Mouse (Mus musculus) spleen, postnatal 36 days (tissue): ENCODE data around the gene Men1.
A peak's percentile ranks its signal among the peaks of the same experiment; 100 is the strongest.

Experiments used
- DNase-seq, 2 experiments: peaks; one replicate each; pipeline ENCODE4 v3.0.0; 2022; ENCODE audit warnings: low spot score in 2 of 2, mixed read lengths in 1 of 2

Men1 gene

DNA sequence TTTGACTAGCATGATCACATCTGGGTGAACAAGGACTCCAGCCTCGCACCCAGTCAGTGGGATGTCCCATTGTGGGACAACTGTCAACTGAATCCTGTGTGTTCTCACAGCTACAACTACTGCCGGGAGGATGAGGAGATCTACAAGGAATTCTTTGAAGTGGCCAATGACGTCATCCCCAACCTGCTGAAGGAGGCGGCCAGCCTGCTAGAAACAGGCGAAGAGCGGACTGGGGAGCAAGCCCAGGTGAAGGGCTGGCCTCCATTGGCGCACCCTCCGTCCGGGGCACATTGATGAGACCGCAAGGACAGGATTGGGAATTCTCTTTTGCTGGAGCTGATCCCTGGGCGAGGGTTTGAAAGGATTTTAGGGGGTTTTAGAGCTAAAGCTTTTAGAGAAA is 3.9 kb downstream of the Men1 start:
- no peak for DNase-seq

DNA sequence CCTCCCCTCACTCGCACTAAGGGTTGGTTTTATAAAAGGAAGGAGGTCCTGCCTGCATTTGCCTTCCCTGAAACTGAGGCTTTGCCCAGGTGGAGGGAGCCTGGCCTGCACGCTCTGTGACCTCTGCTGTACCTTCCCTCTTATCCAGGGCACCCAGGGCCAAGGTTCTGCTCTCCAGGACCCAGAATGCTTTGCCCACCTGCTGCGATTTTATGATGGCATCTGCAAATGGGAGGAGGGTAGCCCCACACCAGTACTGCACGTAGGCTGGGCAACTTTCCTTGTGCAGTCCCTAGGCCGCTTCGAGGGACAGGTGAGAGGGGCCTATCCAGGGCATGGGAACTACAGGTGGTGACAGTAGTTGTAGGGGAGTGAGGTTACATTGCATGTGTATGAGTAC is 4.4 kb downstream of the Men1 start:
- DNase-seq = no peak

DNA sequence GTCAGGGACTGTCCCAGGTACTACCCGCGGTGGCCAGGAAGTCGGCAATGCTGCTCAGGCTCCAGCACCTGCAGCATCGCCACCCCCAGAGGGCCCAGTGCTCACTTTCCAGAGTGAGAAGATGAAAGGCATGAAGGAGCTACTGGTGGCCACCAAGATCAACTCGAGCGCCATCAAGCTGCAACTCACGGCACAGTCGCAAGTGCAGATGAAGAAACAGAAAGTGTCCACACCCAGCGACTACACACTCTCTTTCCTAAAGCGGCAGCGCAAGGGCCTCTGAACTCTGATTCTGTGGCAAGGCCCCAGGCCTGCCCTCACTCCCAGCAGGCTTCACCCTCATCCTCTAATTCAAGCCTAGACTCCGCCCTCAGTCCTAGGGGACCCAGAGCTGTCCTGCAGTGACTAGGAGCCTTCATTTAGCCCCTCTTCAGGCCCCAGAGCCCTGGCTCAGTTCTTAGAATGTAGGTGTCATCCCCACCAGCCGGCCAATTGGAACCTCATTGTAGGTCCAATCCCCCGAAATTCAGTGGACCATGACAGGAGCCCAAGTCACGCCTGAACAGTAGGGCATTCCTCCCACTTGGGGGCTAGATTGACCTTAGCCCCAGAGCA is 5.2 kb downstream of the Men1 start:
- DNase-seq = peak; percentile 85 to 86

DNA sequence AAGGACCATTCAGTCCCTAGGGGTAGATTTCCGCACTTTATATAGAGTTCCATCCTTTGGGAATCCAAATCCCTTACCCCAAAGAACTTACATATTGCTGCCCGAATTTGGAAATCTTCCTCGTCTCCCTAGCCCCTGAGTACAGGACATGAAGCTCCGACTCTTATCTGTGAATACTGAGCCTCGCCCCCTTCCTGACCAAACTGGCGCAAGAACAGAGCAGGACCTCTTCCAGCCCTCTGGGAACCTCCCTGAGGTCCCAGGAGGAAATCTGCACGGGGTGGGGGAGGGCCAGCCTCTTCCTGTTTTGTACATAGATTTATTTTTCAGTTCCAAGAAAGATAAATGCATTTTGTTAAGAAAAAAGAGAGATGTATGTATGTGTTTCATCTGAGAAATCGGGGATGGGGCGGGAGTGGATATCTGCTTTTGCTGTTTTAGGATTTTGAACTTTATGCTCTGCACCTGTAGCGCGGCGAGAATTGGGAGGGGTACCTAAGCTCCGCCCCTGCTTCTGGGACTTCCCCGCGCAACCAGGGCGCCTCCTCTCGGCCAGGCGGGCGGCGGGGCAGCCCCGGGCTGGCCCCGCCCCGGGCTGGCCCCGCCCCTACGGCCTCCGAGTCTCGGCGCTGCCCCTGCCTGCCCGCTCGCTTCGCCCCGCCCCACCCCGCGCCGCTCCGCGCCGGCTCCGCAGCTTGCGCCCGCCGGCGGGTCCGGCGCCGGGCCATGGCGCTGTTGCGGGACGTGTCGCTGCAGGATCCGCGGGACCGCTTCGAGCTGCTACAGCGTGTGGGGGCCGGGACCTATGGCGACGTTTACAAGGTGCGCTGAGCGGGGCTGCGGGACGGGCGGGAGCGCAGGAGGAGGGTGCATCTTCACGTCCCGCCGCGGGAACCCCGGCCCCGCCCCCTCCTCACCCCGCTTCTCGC is 6.0 kb downstream of the Men1 start, which contains the start of gene Map4k2:
Gene Map4k2, plus strand, starts transcription at position 612 of the 929 bp plus-strand sequence.
- DNase-seq = peak; percentile 90 to 92

DNA sequence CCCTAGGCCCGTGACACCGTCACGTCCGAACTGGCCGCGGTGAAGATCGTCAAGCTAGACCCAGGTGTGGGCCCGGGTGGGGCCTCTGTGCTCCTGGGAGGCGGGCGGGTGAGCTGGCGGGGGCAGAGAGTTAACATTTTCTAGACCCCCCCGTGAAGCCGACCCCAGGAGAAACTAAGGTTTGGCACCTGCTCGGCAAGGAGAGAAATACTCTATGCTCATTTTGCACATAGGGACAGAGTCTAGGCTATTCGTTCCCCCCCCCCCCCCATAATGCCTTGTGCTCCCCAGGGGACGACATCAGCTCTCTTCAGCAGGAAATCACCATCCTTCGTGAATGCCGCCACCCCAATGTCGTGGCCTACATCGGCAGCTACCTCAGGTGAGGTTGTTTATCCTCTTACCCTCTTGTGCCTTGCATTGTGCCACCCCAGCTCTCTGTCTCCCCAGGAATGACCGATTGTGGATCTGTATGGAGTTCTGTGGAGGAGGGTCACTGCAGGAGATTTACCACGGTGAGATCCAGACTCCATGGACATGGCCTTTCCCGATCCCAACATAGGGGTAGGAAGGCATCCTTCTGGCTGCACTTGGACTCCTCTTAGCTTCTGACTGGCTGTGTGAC is 6.8 kb downstream of the Men1 start:
- peak; percentile 48 to 65 for DNase-seq

DNA sequence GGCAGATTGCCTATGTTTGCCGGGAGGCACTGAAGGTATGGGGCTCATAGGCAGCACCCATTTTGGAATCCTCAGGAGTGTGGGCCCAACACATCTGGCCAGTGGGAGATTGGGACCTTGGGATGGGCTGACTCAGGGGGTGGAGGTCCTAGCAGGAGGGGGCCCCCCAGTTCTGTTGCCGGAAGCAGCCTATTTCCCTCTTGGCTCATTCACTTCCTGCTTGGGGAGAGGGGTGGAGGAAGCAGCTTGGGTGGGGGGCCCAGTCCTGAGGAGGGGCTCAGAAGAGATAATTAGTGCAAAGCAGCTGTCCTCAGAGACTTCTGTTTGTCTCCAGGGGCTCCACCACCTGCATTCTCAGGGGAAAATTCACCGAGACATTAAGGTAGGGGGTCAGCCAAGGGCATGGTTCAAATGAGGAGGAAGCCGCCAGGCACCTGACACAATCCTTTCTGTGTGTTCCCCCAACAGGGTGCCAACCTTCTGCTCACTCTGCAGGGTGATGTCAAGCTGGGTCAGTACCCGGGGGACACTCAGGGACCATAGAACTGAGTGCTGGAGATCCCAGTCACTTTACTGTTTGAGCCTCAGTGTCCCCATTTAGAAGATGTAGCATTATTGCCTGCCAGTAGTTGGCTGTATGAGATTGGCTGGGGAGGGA is 7.6 kb downstream of the Men1 start:
- peak; percentile 48 to 62 for DNase-seq

DNA sequence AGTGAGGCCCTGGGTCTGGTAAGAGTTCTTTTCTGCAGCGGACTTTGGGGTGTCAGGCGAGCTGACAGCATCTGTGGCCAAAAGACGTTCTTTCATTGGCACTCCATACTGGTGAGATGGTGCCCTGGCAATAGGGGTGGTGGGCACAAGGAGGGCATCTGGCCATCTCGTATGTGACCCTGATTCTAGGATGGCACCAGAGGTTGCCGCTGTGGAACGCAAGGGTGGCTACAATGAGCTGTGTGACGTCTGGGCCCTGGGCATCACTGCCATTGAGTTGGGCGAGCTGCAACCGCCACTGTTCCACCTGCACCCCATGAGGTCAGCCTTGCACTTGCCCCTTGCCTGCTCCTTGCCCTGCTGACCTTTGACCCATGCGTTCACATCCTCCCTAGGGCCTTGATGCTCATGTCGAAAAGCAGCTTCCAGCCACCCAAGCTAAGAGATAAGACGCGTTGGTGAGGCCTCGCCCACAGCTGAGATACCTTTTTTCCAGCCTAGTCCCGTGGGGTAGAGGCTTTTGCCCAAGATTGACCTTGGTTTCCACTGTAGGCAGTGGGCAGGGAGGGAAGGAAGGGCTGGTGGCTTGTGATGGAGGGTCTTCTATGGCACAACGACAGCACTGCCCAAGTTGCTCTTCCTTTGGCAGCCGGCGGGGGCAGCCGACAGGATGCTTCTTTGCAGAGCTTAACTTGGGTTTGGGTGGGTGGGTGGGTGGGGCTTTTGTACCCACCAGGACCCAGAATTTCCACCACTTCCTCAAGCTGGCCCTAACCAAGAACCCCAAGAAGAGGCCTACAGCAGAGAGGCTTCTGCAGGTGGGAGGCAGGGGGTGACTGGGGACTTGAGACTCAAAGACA is 8.5 kb downstream of the Men1 start:
- no peak for DNase-seq

DNA sequence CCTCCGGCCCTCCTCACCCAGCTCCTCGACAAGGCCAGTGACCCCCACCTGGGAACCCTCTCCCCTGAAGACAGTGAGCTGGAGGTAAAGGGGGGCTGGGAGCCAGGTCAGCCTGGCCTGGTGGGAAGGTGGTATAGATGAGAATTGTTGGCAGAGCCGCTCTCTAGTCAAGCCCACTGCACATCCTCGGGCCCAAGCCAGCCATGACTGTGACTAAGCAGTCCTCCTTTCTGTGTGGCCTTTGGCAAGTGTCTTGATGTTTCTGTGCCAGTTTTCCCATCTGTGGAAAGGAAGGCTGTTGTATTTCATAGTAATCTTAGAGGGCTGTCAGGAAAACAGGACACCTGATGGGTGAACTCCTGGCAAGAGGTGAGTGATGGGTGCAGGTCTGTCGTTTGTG is 9.2 kb downstream of the Men1 start:
- no peak for DNase-seq

DNA sequence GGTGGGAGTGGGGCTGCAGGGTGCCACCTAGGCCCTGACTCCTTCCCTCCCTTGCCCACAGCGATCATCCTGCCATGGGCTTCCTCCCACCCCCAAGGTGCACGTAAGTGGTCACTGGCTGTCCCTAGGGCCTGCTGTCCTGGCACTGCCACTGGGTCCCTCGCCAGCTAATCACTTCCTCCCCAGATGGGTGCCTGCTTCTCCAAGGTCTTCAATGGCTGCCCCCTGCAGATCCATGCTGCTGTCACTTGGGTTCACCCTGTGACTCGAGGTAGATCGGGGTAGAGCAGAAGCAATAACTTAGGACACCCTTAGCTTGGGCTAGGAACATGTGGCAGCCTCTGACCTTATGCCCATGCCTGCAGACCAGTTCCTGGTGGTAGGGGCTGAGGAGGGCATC is 11.2 kb downstream of the Men1 start:
- DNase-seq = no peak

DNA sequence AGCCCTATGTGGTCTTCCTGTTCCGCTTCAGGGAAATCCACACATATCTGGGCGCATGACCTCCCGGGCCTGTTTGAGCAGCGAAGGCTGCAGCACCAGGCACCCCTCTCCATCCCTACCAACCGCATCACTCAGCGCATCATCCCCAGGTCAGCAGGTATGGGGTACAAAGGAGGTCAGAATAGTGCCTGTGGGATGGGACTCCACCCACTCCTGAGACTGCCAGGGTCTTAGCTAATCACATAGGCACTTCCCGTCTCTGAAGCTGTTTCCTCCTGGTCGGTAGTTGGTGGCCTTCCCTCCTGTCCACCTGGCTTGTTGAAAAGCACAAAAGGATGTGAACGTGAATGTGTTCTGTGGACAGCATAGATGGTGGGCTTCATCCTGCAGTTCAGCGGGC is 11.9 kb downstream of the Men1 start:
- no peak for DNase-seq

DNA sequence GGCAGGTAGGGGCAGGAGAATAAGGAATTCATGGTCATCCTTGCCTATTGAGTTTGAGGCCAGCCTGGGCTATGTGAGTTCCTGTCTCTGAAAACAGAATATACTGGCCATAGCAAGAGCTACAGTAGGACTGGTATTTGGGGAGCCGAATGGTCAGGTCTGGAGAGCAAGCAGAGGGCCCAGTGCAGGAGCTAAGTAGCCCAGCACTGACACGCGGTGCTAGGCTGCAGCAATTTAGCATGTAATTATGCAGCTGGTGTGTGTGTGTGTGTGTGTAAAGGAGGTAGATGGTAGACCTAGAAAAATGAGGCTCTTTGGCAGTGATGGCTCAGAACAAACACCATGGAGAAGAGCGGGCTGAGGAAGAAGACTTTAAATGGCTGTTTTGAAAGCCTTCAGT is 12.8 kb downstream of the Men1 start:
- DNase-seq = no peak

DNA sequence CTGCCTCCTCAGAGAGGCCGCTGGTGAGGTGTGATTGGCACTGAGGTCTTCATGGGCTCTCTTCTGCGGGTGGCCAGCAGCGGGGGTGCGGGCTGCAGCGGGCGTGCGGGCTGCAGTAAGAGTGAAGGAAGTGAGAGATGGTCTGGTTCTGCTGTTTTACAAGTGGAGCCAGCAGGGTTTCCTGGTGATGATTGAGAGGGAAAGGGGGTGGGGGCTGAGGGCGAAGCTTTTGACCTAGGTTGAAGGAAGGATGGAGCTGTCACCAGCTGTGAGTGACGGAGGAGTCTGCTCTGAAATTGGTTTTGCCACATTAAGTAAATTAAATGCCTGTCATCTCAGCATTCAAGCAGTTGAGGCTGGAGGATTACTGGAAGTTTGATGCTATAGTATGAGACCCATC is 13.9 kb downstream of the Men1 start:
- no peak for DNase-seq

DNA sequence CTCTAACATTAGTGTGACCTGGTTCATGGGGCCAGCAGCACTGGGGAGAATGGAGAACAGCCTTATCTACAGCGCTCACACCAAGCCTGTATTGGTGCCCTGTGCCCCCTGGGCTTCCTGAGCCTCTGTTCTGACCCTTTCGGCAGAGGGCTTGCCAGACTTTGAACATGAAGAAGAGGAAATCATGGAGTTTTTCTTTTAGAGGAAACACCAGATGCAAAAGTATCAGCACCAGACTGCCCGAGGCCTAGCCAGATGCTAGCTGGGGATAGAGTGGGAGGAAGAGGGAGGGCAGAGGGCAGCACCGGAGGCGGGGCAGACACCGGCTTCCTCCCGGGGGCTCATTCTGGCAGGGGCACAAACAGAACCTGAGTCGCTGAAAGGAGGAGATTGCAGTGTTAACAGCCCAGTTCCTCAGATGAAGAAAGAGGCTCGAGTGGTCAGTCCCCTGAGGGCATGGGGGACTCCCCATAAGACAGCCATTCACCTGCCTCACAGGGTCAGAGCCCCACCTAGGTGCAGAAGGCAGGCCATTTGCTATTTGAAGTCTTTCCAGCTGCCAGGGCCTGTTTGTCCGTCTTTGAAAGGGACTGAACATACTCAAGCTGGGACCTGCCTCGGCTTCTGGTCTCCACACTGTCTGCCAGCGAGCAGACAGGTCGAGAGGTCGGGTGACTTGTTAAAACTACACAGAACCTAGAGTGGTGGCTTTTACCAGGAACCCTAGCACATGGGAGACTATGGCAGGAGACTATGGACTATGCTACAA is 14.6 kb downstream of the Men1 start:
- DNase-seq = no peak

DNA sequence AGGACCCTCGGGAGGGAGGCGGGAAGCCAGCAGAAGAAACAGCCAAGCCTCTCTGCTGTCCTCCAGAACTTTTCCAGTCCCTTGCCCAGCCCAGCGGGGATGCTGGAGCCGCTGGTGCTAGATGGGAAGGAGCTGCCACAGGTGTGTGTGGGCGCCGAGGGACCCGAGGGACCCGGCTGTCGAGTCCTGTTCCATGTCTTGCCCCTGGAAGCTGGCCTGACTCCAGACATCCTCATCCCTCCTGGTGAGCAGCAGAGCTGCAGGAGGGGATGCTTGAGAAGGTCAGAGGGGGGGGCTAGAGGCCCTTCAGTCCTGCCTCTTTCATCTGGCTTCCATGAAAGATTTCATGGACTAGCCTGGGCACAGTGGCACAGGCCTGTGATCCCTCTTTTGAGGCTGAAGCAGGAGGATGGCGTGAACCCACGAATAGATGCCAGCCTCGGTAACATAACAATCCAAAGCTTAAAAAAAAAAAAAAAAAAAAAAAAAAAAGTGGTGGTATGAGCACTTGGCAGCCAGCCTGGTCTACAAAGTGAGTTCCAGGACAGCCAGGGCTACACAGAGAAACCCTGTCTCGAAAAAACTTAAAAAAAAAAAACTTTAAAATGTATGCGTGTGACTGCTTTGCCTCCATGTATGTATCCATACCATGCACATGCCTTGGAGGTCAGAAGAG is 16.8 kb downstream of the Men1 start:
- no peak for DNase-seq

DNA sequence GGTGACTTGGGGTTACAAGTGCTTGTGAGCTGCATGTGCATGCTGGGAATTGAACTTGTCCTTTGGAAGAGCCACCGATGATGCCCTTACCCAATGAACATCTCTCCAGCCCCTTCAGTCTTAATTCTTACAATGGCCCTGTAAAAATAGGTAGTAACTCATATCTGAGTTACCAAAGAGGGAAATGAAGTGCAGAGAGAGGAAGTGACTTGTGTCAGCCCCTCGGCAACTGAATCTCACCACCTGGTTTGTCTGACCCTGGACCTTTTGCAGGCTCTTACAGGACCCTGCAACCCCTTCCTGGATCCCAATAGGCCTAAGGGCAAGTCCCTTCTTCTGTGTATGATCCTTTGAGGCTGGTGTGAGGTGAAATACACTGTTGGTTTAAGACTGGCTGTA is 17.3 kb downstream of the Men1 start:
- DNase-seq = no peak

DNA sequence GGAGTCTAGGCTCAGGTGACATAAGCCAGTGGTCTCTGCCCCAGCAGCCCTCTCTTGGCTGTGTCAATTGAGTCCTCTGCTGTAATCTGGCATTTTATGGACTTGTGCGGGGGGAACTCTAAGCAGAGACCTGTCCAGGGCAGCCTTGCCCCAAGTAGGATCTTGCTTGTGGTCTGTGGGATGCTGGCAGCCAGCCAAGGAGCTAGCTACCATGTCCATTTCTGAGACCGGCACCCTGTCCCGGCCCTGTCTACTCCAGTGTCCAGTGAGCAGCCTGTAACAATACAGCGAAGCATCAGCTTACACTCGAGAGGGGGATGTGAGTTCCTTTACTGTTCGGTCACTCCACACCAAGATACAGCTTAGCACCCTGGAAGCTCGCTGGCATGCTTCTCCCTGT is 19.3 kb downstream of the Men1 start:
- DNase-seq = no peak

DNA sequence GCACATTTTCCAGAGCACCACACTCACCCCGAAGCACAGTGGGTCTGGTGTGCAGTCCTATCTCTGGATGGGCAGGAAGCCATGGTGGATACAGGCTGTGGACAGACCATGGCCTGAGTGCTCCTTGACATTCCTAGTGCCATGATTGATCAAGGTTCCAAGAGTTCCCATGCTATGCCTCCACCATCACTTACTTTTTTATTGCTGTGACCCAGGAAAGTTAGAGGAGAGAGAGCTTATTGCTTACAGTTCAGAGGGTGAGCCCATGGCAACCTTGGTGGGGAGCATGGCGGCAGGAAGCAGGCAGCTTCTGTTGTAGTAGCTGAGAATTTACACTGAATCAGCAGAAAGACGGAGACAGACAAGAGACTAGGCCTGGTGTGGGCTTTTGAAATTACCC is 26.5 kb downstream of the Men1 start:
- no peak for DNase-seq

DNA sequence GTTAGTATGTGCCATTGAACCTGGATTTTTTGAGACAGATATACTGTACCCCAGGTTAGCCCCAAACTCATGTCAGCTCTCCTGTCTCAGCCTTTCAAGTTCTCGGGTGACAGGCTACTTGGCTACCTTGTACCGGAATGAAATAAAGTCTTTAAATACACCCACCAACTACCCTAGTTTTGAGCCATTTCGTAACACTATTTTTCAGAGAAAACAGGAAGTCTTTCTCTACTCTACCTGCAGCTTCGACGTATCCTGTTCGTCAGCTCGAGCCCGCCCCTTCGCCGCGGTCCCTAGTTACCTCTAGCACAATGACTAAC is 28.3 kb downstream of the Men1 start:
- no peak for DNase-seq

DNA sequence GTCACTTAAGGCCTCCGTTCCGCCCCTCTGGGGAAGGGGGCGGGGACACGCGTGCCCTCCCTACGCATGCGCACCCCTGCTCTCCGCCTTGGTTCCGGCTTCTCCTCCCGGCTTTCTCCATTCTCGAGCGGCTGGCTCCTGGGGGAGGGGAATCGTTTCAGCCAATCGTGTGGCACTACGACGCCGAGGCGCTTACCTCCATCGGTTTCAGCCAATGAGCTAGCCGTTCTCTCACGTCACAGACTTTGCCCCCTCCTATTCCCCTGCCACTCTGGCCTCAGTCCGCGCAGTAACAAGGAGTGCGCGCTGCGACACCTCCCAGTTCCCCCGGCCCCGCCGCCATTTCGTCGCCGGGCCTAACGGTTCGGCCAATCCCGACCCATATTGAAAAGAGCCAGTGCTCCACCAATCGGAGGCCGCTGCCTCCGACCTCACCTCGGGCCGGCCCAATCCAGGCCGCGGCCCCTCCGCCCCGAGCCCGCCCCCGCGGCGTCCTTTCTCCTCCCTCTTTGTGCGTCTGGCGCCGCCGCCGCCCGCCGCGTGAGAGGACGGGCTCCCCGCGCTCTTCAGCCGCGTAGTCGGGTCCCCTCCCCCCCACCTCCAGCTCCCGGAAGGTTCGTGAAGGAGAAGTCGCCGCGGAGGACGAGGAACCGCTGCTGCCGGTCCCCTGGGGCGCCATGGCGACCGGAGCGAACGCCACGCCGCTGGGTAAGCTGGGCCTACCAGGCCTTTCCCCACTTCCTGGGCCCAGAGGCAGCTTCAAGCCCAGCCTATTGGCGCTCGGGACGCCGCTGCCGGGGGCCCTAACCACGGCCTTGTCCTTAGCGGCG is 28.8 kb downstream of the Men1 start, which contains the start of gene Sf1:
Gene Sf1, plus strand, starts transcription at position 280 of the 830 bp plus-strand sequence.
- DNase-seq = peak; percentile 100
